Mouse (Mus musculus): ENCODE data around the gene Wdr38. TPM values are rescaled to one million over a fixed set of nuclear protein-coding genes. Genes with fewer than 3 reads are reported as not detected.

Wdr38 gene
- total RNA-seq (2021) = 0.43 and 0.85 TPM in 2 replicates
- long read RNA-seq, partial matches to known transcripts = 0 of 1 reads
- long read RNA-seq, other reads (novel, unspliced or antisense) = 1 of 1 reads

- DNase-seq = peak; percentile 90
These were observed at the start of gene Wdr38 for GRCm38 (mm10) chr2:38997386-38998374. TSS of gene Wdr38 (plus strand) at chr2:38997476.

GRCm38 (mm10) chr2:38947566-38947965 lies 49.7 kb upstream of the Wdr38 start:
- DNase-seq = peak; percentile 30

- DNase-seq = peak; percentile 95
These were observed 47.0 kb upstream of the Wdr38 start for GRCm38 (mm10) chr2:38950281-38950719.

- peak; percentile 83 for DNase-seq
These were observed 44.0 kb upstream of the Wdr38 start for GRCm38 (mm10) chr2:38953152-38953883.

GRCm38 (mm10) chr2:38956062-38956461 lies 41.2 kb upstream of the Wdr38 start:
- DNase-seq = no peak

- no peak for DNase-seq
These were observed 39.5 kb upstream of the Wdr38 start for GRCm38 (mm10) chr2:38957671-38958223.

GRCm38 (mm10) chr2:38964198-38964597 lies 33.1 kb upstream of the Wdr38 start:
- DNase-seq = no peak

GRCm38 (mm10) chr2:38969650-38970049 lies 27.6 kb upstream of the Wdr38 start:
- DNase-seq = no peak

- DNase-seq = no peak
These were observed 27.2 kb upstream of the Wdr38 start for GRCm38 (mm10) chr2:38970057-38970456.

- DNase-seq = no peak
These were observed 24.1 kb upstream of the Wdr38 start for GRCm38 (mm10) chr2:38973223-38973622.

- peak; percentile 72 for DNase-seq
These were observed 23.6 kb upstream of the Wdr38 start for GRCm38 (mm10) chr2:38973701-38974100.

- DNase-seq = peak; percentile 35
These were observed 23.1 kb upstream of the Wdr38 start for GRCm38 (mm10) chr2:38974171-38974570.

GRCm38 (mm10) chr2:38975181-38975580 lies 22.1 kb upstream of the Wdr38 start:
- DNase-seq = no peak

- no peak for DNase-seq
These were observed 21.1 kb upstream of the Wdr38 start for GRCm38 (mm10) chr2:38975941-38976805.

- DNase-seq = no peak
These were observed 19.4 kb upstream of the Wdr38 start for GRCm38 (mm10) chr2:38977837-38978236.

- DNase-seq = no peak
These were observed 13.8 kb upstream of the Wdr38 start for GRCm38 (mm10) chr2:38983456-38983855.

GRCm38 (mm10) chr2:38986580-38986979 lies 10.7 kb upstream of the Wdr38 start:
- no peak for DNase-seq

- no peak for DNase-seq
These were observed 9.9 kb upstream of the Wdr38 start for GRCm38 (mm10) chr2:38987371-38987770.

GRCm38 (mm10) chr2:38987803-38988510 lies 9.3 kb upstream of the Wdr38 start:
- no peak for DNase-seq

GRCm38 (mm10) chr2:38988929-38989328 lies 8.3 kb upstream of the Wdr38 start:
- no peak for DNase-seq

- DNase-seq = no peak
These were observed 5.3 kb upstream of the Wdr38 start for GRCm38 (mm10) chr2:38992004-38992403.

Data from adrenal gland, postnatal 25 days (tissue).